Mouse (Mus musculus): Measurements from ENCODE around the gene Vsig10l. TPM values are rescaled to one million over a fixed set of nuclear protein-coding genes. Genes with fewer than 3 reads are reported as not detected.
A peak's percentile ranks its signal among the peaks of the same experiment; 100 is the strongest.

Vsig10l gene
- total RNA-seq, 1 experiment, result 3.6 TPM

DNA sequence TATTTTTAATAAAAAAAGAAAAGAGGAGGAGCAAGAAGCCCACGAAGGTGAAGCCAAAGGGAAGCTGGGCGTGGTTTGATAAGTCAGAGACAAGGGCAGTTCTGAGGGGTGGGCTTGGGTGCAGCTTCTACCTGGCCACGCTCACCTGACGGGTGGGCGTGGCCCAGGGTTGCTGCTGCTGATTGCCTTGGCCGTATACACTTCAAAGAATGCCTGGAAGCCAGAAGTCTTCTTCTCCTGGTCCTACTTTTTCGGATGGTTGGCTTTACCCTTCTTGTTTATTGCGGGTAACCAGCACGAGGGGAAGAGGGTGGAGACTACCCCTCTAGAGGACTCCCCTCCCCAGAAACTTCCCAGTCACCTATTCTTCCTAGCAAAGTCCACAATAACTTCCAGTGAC lies 20.3 kb upstream of the Vsig10l start:
- H3K9me3 ChIP-seq (ENCODE audit: control insufficient read depth, insufficient read depth, low read depth, low read length), result no peaks in the 10 kb centered on the region
- no peaks in the 10 kb centered on the region for H3K36me3 ChIP-seq (ENCODE audit: control insufficient read depth, insufficient read depth, low read length, poor library complexity, severe bottlenecking)
- no peak overlapping the region; the same call in 1 of the 2 replicates for H3K27ac ChIP-seq (ENCODE audit: insufficient read depth, low read depth, low read length, poor library complexity, severe bottlenecking)
- H3K4me1 ChIP-seq (ENCODE audit: control insufficient read depth in 2 of 2, insufficient read depth in 2 of 2, low read length in 2 of 2, poor library complexity in 1 of 2), result peaks cover 0 to 6% of the 10 kb centered on the region in 2 experiments; a peak in 2 of 4 replicates
- no peak for TF ChIP-seq MAFK (IDR thresholded peaks at IDR 0.05; ENCODE audit: insufficient read depth, low read depth, low read length)
- no peak for TF ChIP-seq ZC3H11A (IDR thresholded peaks at IDR 0.05; ENCODE audit: borderline replicate concordance, low read depth, low read length)
- no peak for TF ChIP-seq HCFC1 (IDR thresholded peaks at IDR 0.05; ENCODE audit: borderline replicate concordance, insufficient read depth, low read length)
- no peak for TF ChIP-seq ZNF384 (IDR thresholded peaks at IDR 0.05; ENCODE audit: low read depth, low read length)
- no peak for TF ChIP-seq CHD2 (IDR thresholded peaks at IDR 0.05; ENCODE audit: low read depth, low read length)
- no peak for DNase-seq (ENCODE audit: low read depth, low spot score)
- H3K9ac ChIP-seq (ENCODE audit: insufficient read depth, low read depth, low read length, poor library complexity, severe bottlenecking), result peak overlapping the region; percentile 8; the same call in 1 of the 2 replicates
- in situ Hi-C loops (cut with MboI; ENCODE audit: low sequenced_read_pairs in 2 of 2, unreplicated experiment in 2 of 2), result no loop called here
- H3K4me3 ChIP-seq (ENCODE audit: insufficient read depth in 1 of 2, low read depth in 1 of 2, low read length in 2 of 2, poor library complexity in 1 of 2, severe bottlenecking in 1 of 2), result peak overlapping the region; percentile 67 to 85

DNA sequence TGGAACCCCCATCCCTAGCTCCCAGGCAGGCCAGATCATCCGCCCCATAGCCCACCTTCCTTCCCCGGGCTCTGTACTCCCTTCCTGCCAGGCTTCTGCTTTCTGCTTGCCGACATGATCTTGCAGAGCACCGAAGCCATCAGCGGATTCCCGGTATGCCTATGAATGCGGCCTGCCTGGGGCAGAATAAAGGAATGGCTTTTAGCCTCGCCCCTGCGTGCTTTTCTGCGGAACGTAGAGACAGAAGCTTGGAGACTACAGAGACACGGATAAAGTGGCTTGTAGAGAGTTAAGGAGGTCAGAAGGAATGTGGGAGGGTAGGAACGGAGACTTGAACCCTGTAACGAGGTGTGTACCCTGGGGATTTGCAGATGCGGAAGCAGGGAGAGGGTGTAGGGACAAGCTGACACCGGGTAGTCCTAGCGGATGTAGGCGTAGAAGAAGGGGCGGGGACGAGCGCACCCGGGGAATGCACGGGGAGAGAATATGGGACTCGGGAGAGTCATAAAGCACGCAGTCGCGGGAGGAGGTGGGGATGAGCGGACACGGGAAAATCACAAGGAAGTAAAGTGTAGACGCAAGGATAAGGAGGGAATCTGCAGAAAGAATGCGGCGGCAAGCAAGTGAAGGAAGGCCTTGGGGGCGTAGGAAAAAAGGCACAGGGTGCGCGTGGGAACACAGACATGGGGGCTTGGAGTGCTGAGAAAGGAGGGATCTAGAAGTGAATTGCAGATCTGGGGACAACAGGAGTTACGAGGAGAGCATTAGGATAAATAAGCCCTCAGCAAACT lies 19.6 kb upstream of the Vsig10l start:
- peak; percentile 56 for DNase-seq (ENCODE audit: low read depth, low spot score)
- peaks cover 0 to 6% of the 10 kb centered on the region in 2 experiments; a peak in 3 of 4 replicates for H3K4me1 ChIP-seq (ENCODE audit: control insufficient read depth in 2 of 2, insufficient read depth in 2 of 2, low read length in 2 of 2, poor library complexity in 1 of 2)
- in situ Hi-C loops (cut with MboI; ENCODE audit: low sequenced_read_pairs in 2 of 2, unreplicated experiment in 2 of 2), result no loop called here
- H3K9me3 ChIP-seq (ENCODE audit: control insufficient read depth, insufficient read depth, low read depth, low read length), result no peaks in the 10 kb centered on the region
- peak overlapping the region; percentile 64 for H3K9ac ChIP-seq (ENCODE audit: insufficient read depth, low read depth, low read length, poor library complexity, severe bottlenecking)
- H3K27ac ChIP-seq (ENCODE audit: insufficient read depth, low read depth, low read length, poor library complexity, severe bottlenecking), result peak overlapping the region; percentile 46; the same call in 1 of the 2 replicates
- TF ChIP-seq MAFK (IDR thresholded peaks at IDR 0.05; ENCODE audit: insufficient read depth, low read depth, low read length), result no peak
- TF ChIP-seq ZNF384 (IDR thresholded peaks at IDR 0.05; ENCODE audit: low read depth, low read length), result no peak
- TF ChIP-seq CHD2 (IDR thresholded peaks at IDR 0.05; ENCODE audit: low read depth, low read length), result no peak
- no peak for TF ChIP-seq HCFC1 (IDR thresholded peaks at IDR 0.05; ENCODE audit: borderline replicate concordance, insufficient read depth, low read length)
- TF ChIP-seq ZC3H11A (IDR thresholded peaks at IDR 0.05; ENCODE audit: borderline replicate concordance, low read depth, low read length), result no peak
- H3K36me3 ChIP-seq (ENCODE audit: control insufficient read depth, insufficient read depth, low read length, poor library complexity, severe bottlenecking), result no peaks in the 10 kb centered on the region
- H3K4me3 ChIP-seq (ENCODE audit: insufficient read depth in 1 of 2, low read depth in 1 of 2, low read length in 2 of 2, poor library complexity in 1 of 2, severe bottlenecking in 1 of 2), result peak overlapping the region; percentile 67 to 85

GRCm38 (mm10) chr7:43443917-43444293 lies 19.0 kb upstream of the Vsig10l start, which contains the start of the genes Etfb and Gm45233:
Gene Etfb, plus strand, starts transcription at chr7:43444083.
Gene Gm45233, plus strand, starts transcription at chr7:43444128.
- no peaks in the 10 kb centered on the region for H3K36me3 ChIP-seq (ENCODE audit: control insufficient read depth, insufficient read depth, low read length, poor library complexity, severe bottlenecking)
- H3K27ac ChIP-seq (ENCODE audit: insufficient read depth, low read depth, low read length, poor library complexity, severe bottlenecking), result peak within 1 kb of the TSS; percentile 46; the same call in 1 of the 2 replicates
- in situ Hi-C loops (cut with MboI; ENCODE audit: low sequenced_read_pairs in 2 of 2, unreplicated experiment in 2 of 2), result no loop called here
- TF ChIP-seq CHD2 (IDR thresholded peaks at IDR 0.05; ENCODE audit: low read depth, low read length), result peak; percentile 58; the same call in 1 of the 2 replicates
- TF ChIP-seq HCFC1 (IDR thresholded peaks at IDR 0.05; ENCODE audit: borderline replicate concordance, insufficient read depth, low read length), result no peak
- peak; percentile 94 for DNase-seq (ENCODE audit: low read depth, low spot score)
- H3K4me1 ChIP-seq (ENCODE audit: control insufficient read depth in 2 of 2, insufficient read depth in 2 of 2, low read length in 2 of 2, poor library complexity in 1 of 2), result peaks cover 0 to 6% of the 10 kb centered on the region in 2 experiments; a peak in 3 of 4 replicates
- peak within 1 kb of the TSS; percentile 68 to 85 for H3K4me3 ChIP-seq (ENCODE audit: insufficient read depth in 1 of 2, low read depth in 1 of 2, low read length in 2 of 2, poor library complexity in 1 of 2, severe bottlenecking in 1 of 2)
- peak within 1 kb of the TSS; percentile 81 for H3K9ac ChIP-seq (ENCODE audit: insufficient read depth, low read depth, low read length, poor library complexity, severe bottlenecking)
- H3K9me3 ChIP-seq (ENCODE audit: control insufficient read depth, insufficient read depth, low read depth, low read length), result no peaks in the 10 kb centered on the region

GRCm38 (mm10) chr7:43447801-43448200 lies 15.2 kb upstream of the Vsig10l start:
- Histone ChIP-seq H3K27ac (ENCODE audit: insufficient read depth, low read depth, low read length, poor library complexity, severe bottlenecking) (no peak overlapping the region), H3K4me1 (ENCODE audit: control insufficient read depth in 2 of 2, insufficient read depth in 2 of 2, low read length in 2 of 2, poor library complexity in 1 of 2) (peaks cover 0 to 2% of the 10 kb centered on the region in 2 experiments; a peak in 2 of 4 replicates), H3K36me3 (ENCODE audit: control insufficient read depth, insufficient read depth, low read length, poor library complexity, severe bottlenecking) (no peaks in the 10 kb centered on the region), H3K9me3 (ENCODE audit: control insufficient read depth, insufficient read depth, low read depth, low read length) (no peaks in the 10 kb centered on the region), H3K4me3 (ENCODE audit: insufficient read depth in 1 of 2, low read depth in 1 of 2, low read length in 2 of 2, poor library complexity in 1 of 2, severe bottlenecking in 1 of 2) (no peak overlapping the region), H3K9ac (ENCODE audit: insufficient read depth, low read depth, low read length, poor library complexity, severe bottlenecking) (no peak overlapping the region)
- DNase-seq (ENCODE audit: low read depth, low spot score), result no peak
- in situ Hi-C loops (cut with MboI; ENCODE audit: low sequenced_read_pairs in 2 of 2, unreplicated experiment in 2 of 2), result no loop called here
- TF ChIP-seq MAFK (IDR thresholded peaks at IDR 0.05; ENCODE audit: insufficient read depth, low read depth, low read length), result no peak
- TF ChIP-seq CHD2 (IDR thresholded peaks at IDR 0.05; ENCODE audit: low read depth, low read length), result no peak
- TF ChIP-seq HCFC1 (IDR thresholded peaks at IDR 0.05; ENCODE audit: borderline replicate concordance, insufficient read depth, low read length), result no peak
- TF ChIP-seq ZC3H11A (IDR thresholded peaks at IDR 0.05; ENCODE audit: borderline replicate concordance, low read depth, low read length), result no peak
- TF ChIP-seq ZNF384 (IDR thresholded peaks at IDR 0.05; ENCODE audit: low read depth, low read length), result no peak

Measured in ES-E14 (cell line).